Mouse (Mus musculus): ENCODE measurements around the gene 4833420G17Rik. TPM values are rescaled to one million over a fixed set of nuclear protein-coding genes. Genes with fewer than 3 reads are reported as not detected.

Gene 4833420G17Rik
- polyA plus RNA-seq (2015; fragmentation: Nextera tagmentation; extraction: Ambion mirVana): 24.3 and 27.2 TPM in 2 replicates

- peak within 1 kb of the TSS; percentile 75 for H3K4me3 ChIP-seq (ENCODE audit: low read depth, low read length)
- H3K36me3 ChIP-seq (ENCODE audit: control insufficient read depth, insufficient read depth): peaks cover 25% of the 10 kb centered on the region
- no peaks in the 10 kb centered on the region for H3K27me3 ChIP-seq (replicated peaks; ENCODE audit: control insufficient read depth, insufficient read depth, low read length)
- no peaks in the 10 kb centered on the region for H3K9me3 ChIP-seq (ENCODE audit: control insufficient read depth)
- no peaks in the 10 kb centered on the region for H3K4me1 ChIP-seq (replicated peaks; ENCODE audit: control insufficient read depth, insufficient read depth, low read length)
- peak within 1 kb of the TSS; percentile 68 for H3K4me2 ChIP-seq (replicated peaks; ENCODE audit: low read depth)
- WGBS: 2% methylated on average over 57 of the region's 57 CpGs
- peak within 1 kb of the TSS; percentile 78 for H3K27ac ChIP-seq (ENCODE audit: low read depth, low read length)
- peak; percentile 97 for ATAC-seq
- TF ChIP-seq CTCF (IDR thresholded peaks at IDR 0.05; ENCODE audit: low read depth): no peak
- peak within 1 kb of the TSS; percentile 72 for H3K9ac ChIP-seq (ENCODE audit: low read depth, low read length)
Measured at GRCm38 (mm10) chr13:119462596-119463560, at the start of gene 4833420G17Rik. 4833420G17Rik (plus strand) TSS chr13:119462768.

DNA sequence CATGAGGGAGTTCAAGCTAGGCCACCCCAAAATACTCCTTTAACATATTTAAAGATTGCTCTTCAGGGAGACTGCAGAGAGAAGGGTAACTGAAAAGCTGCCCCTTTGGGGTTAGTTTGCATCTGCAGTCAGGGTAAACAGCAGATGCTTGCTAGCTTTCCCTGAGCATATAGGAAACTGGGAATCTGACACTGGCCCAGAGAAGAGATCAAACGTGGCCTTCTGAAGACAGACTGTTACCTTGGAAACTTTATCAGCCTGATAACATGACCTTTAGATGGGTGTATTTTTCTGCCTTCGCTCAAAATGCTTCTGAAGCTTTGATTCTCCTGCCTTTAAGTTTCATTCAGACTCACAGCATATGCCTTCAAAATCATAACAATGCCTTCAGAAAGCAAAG lies 49.5 kb upstream of the 4833420G17Rik start:
- H3K4me1 ChIP-seq (replicated peaks; ENCODE audit: control insufficient read depth, insufficient read depth, low read length): no peaks in the 10 kb centered on the region; the same call in 1 of the 2 replicates
- ATAC-seq: no peak
- no peaks in the 10 kb centered on the region for H3K9me3 ChIP-seq (ENCODE audit: control insufficient read depth)
- H3K4me2 ChIP-seq (replicated peaks; ENCODE audit: low read depth): no peak overlapping the region
- no peak for TF ChIP-seq CTCF (IDR thresholded peaks at IDR 0.05; ENCODE audit: low read depth)
- no peak overlapping the region for H3K9ac ChIP-seq (ENCODE audit: low read depth, low read length)
- H3K27me3 ChIP-seq (replicated peaks; ENCODE audit: control insufficient read depth, insufficient read depth, low read length): no peaks in the 10 kb centered on the region
- H3K36me3 ChIP-seq (ENCODE audit: control insufficient read depth, insufficient read depth): no peaks in the 10 kb centered on the region
- 16% methylated on average over 2 of the region's 2 CpGs for WGBS
- H3K4me3 ChIP-seq (ENCODE audit: low read depth, low read length): no peak overlapping the region
- H3K27ac ChIP-seq (ENCODE audit: low read depth, low read length): no peak overlapping the region

DNA sequence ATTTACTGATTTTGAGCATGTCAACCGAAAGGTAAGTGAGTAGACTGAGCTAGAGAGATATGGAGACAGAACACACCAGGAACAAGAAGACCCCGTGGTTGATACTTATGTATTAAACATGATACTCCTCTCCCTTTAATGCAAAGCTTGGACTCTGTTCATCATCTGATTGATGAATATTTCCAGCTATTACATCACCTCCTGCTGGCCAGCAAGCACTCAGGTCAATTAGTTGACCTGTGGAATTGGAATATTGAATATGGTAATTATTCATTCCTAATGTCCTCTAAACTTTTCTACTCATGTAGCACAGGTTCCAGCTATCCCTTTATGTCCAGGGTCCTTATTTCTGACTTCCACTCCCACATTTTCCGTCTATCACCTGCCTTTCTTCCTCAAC lies 44.1 kb upstream of the 4833420G17Rik start:
- ATAC-seq: no peak
- Histone ChIP-seq H3K4me3 (ENCODE audit: low read depth, low read length) (no peak overlapping the region), H3K4me1 (replicated peaks; ENCODE audit: control insufficient read depth, insufficient read depth, low read length) (no peaks in the 10 kb centered on the region), H3K9ac (ENCODE audit: low read depth, low read length) (no peak overlapping the region), H3K27ac (ENCODE audit: low read depth, low read length) (no peak overlapping the region), H3K9me3 (ENCODE audit: control insufficient read depth) (no peaks in the 10 kb centered on the region), H3K27me3 (replicated peaks; ENCODE audit: control insufficient read depth, insufficient read depth, low read length) (no peaks in the 10 kb centered on the region), H3K36me3 (ENCODE audit: control insufficient read depth, insufficient read depth) (no peaks in the 10 kb centered on the region), H3K4me2 (replicated peaks; ENCODE audit: low read depth) (no peak overlapping the region)
- 86% methylated on average over 3 of the region's 3 CpGs for WGBS
- TF ChIP-seq CTCF (IDR thresholded peaks at IDR 0.05; ENCODE audit: low read depth): no peak

GRCm38 (mm10) chr13:119430164-119430563 lies 32.4 kb upstream of the 4833420G17Rik start:
- Histone ChIP-seq H3K4me1 (replicated peaks; ENCODE audit: control insufficient read depth, insufficient read depth, low read length) (no peaks in the 10 kb centered on the region), H3K27ac (ENCODE audit: low read depth, low read length) (no peak overlapping the region; the same call in 1 of the 2 replicates), H3K9ac (ENCODE audit: low read depth, low read length) (peak overlapping the region; percentile 97; the same call in 1 of the 2 replicates), H3K4me2 (replicated peaks; ENCODE audit: low read depth) (peak overlapping the region; percentile 81), H3K4me3 (ENCODE audit: low read depth, low read length) (peak overlapping the region; percentile 92), H3K9me3 (ENCODE audit: control insufficient read depth) (no peaks in the 10 kb centered on the region), H3K27me3 (replicated peaks; ENCODE audit: control insufficient read depth, insufficient read depth, low read length) (no peaks in the 10 kb centered on the region), H3K36me3 (ENCODE audit: control insufficient read depth, insufficient read depth) (peaks cover 9% of the 10 kb centered on the region)
- ATAC-seq: no peak
- peak; percentile 29 for TF ChIP-seq CTCF (IDR thresholded peaks at IDR 0.05; ENCODE audit: low read depth)
- WGBS: 12% methylated on average over 8 of the region's 8 CpGs

GRCm38 (mm10) chr13:119432041-119432440 lies 30.5 kb upstream of the 4833420G17Rik start:
- WGBS: 32% methylated on average over 1 of the region's 1 CpGs
- no peak for TF ChIP-seq CTCF (IDR thresholded peaks at IDR 0.05; ENCODE audit: low read depth)
- Histone ChIP-seq H3K36me3 (ENCODE audit: control insufficient read depth, insufficient read depth) (peaks cover 18% of the 10 kb centered on the region), H3K4me2 (replicated peaks; ENCODE audit: low read depth) (no peak overlapping the region; the same call in 1 of the 2 replicates), H3K4me3 (ENCODE audit: low read depth, low read length) (no peak overlapping the region), H3K9ac (ENCODE audit: low read depth, low read length) (no peak overlapping the region), H3K27me3 (replicated peaks; ENCODE audit: control insufficient read depth, insufficient read depth, low read length) (no peaks in the 10 kb centered on the region), H3K27ac (ENCODE audit: low read depth, low read length) (no peak overlapping the region), H3K9me3 (ENCODE audit: control insufficient read depth) (no peaks in the 10 kb centered on the region), H3K4me1 (replicated peaks; ENCODE audit: control insufficient read depth, insufficient read depth, low read length) (no peaks in the 10 kb centered on the region)
- no peak for ATAC-seq

- Histone ChIP-seq H3K9me3 (ENCODE audit: control insufficient read depth) (no peaks in the 10 kb centered on the region), H3K4me2 (replicated peaks; ENCODE audit: low read depth) (no peak overlapping the region), H3K36me3 (ENCODE audit: control insufficient read depth, insufficient read depth) (peaks cover 31% of the 10 kb centered on the region), H3K27me3 (replicated peaks; ENCODE audit: control insufficient read depth, insufficient read depth, low read length) (no peaks in the 10 kb centered on the region), H3K4me1 (replicated peaks; ENCODE audit: control insufficient read depth, insufficient read depth, low read length) (no peaks in the 10 kb centered on the region), H3K27ac (ENCODE audit: low read depth, low read length) (no peak overlapping the region), H3K9ac (ENCODE audit: low read depth, low read length) (no peak overlapping the region), H3K4me3 (ENCODE audit: low read depth, low read length) (no peak overlapping the region)
- no peak for TF ChIP-seq CTCF (IDR thresholded peaks at IDR 0.05; ENCODE audit: low read depth)
- 86% methylated on average over 7 of the region's 7 CpGs for WGBS
- no peak for ATAC-seq
Measured at GRCm38 (mm10) chr13:119434359-119434758, 28.2 kb upstream of the 4833420G17Rik start.

Measured in intestine, postnatal 0 days (tissue).